In genomic region chrX:142470083-142470482, GRCm38 (mm10) we compare ENCODE assay signal across 21 mouse cellular contexts.
DNase-seq lines count a peak whose midpoint lies in the region; TF ChIP-seq lines count a peak whose summit lies in the region.
"Had no signal": no experiment of that assay in that cellular context is flagged by ENCODE, and none has a peak within 500 bp of the region (broad histone marks: within the 10 kb centered on the region; RNA-seq: fewer than 3 reads in every experiment).

No protein-coding gene starts in this region.

- no peak for TF ChIP-seq CTCF in kidney, adult 2 months (conservative IDR thresholded peaks at IDR 0.05; ENCODE audit: insufficient read depth, insufficient read length, low read depth, low read length)
- no peak for TF ChIP-seq CTCF in testis, adult 2 months (IDR thresholded peaks at IDR 0.05; ENCODE audit: control insufficient read depth, insufficient read depth, insufficient replicate concordance, low read depth, low read length)

- no peak for TF ChIP-seq POLR2A in kidney, adult 2 months (IDR thresholded peaks at IDR 0.05; ENCODE audit: low read depth, low read length)
- no peak for TF ChIP-seq POLR2A in testis, adult 2 months (IDR thresholded peaks at IDR 0.05; ENCODE audit: control insufficient read depth, low read depth, low read length)

- H3K4me3 ChIP-seq in kidney, adult 2 months (ENCODE audit: insufficient read depth, low read depth, low read length), result no peak overlapping the region
- no peak overlapping the region for H3K4me3 ChIP-seq in testis, adult 2 months (ENCODE audit: control insufficient read depth, low read depth, low read length)
- H3K4me3 ChIP-seq: heart, adult 2 months; hindbrain, embryonic 13.5 days; intestine, embryonic 15.5 days; left cerebral cortex, adult 2 months; liver, embryonic 15.5 days; midbrain, embryonic 15.5 days; neural tube, embryonic 13.5 days had no signal

- H3K27ac ChIP-seq in kidney, adult 2 months (ENCODE audit: insufficient read depth, low read depth, low read length), result peak overlapping the region; percentile 60; the same call in 1 of the 2 replicates
- H3K27ac ChIP-seq in testis, adult 2 months (ENCODE audit: control insufficient read depth, insufficient read depth, low read depth, low read length), result peak overlapping the region; percentile 12; the same call in 1 of the 2 replicates
- H3K27ac ChIP-seq: heart, adult 2 months; hindbrain, embryonic 13.5 days; intestine, embryonic 15.5 days; left cerebral cortex, adult 2 months; liver, embryonic 15.5 days; midbrain, embryonic 15.5 days; neural tube, embryonic 13.5 days had no signal

- DNase-seq in kidney, adult 2 months, result no peak
- DNase-seq in kidney, adult 18-20 months, result no peak
- DNase-seq in testis, postnatal 10 days (ENCODE audit: low spot score), result no peak
- DNase-seq in T-cell, adult 2 months (ENCODE audit: low spot score), result peak; percentile 41
- DNase-seq in naive thymus-derived CD4-positive, alpha-beta T cell, adult 2 months (ENCODE audit: low read depth), result peak; percentile 36
- no peak for DNase-seq in cerebellum, postnatal 10 days
- DNase-seq: adrenal gland, postnatal 14 days; cerebellum, adult 2 months; gastrocnemius, postnatal 36 days; heart, adult 2 months; kidney, postnatal 10 days; left cerebral cortex, postnatal 4 days; liver; retina, postnatal 1 day had no signal

- H3K4me1 ChIP-seq in kidney, adult 2 months (ENCODE audit: control insufficient read depth, insufficient read depth, low read length), result no peaks in the 10 kb centered on the region
- no peaks in the 10 kb centered on the region for H3K4me1 ChIP-seq in testis, adult 2 months (ENCODE audit: control insufficient read depth, insufficient read depth, low read length)
- H3K4me1 ChIP-seq: hindbrain, embryonic 13.5 days; intestine, embryonic 15.5 days; midbrain, embryonic 15.5 days; neural tube, embryonic 13.5 days had no signal

- WGBS in kidney, adult 2 months, result 96% methylated on average over 1 of the region's 1 CpGs

- H3K27me3 ChIP-seq in kidney, adult 2 months (replicated peaks; ENCODE audit: control insufficient read depth, insufficient read depth, low read length), result no peaks in the 10 kb centered on the region
- H3K27me3 ChIP-seq in testis, adult 2 months (ENCODE audit: control insufficient read depth, insufficient read depth, low read length), result no peaks in the 10 kb centered on the region
- H3K27me3 ChIP-seq: intestine, embryonic 15.5 days; liver, embryonic 15.5 days; midbrain, embryonic 15.5 days had no signal

- H3K36me3 ChIP-seq in kidney, adult 2 months (ENCODE audit: control insufficient read depth, insufficient read depth, low read length), result no peaks in the 10 kb centered on the region
- no peaks in the 10 kb centered on the region for H3K36me3 ChIP-seq in testis, adult 2 months (ENCODE audit: control insufficient read depth, insufficient read depth, low read length)
- H3K36me3 ChIP-seq: hindbrain, embryonic 13.5 days; intestine, embryonic 15.5 days; liver, embryonic 15.5 days; midbrain, embryonic 15.5 days; neural tube, embryonic 13.5 days had no signal

Comparison
In these comparisons a context has a peak if more than half of its experiments do, and no peak if none do; other contexts are left out.
1. DNase-seq: peak in T-cell, adult 2 months (single experiment) and naive thymus-derived CD4-positive, alpha-beta T cell, adult 2 months (single experiment); none in kidney, adult 2 months (single experiment), kidney, adult 18-20 months (single experiment), testis, postnatal 10 days (single experiment) and cerebellum, postnatal 10 days (0 of 2).